Comparison of ENCODE assay signal across 7 mouse cellular contexts in the genomic region with DNA sequence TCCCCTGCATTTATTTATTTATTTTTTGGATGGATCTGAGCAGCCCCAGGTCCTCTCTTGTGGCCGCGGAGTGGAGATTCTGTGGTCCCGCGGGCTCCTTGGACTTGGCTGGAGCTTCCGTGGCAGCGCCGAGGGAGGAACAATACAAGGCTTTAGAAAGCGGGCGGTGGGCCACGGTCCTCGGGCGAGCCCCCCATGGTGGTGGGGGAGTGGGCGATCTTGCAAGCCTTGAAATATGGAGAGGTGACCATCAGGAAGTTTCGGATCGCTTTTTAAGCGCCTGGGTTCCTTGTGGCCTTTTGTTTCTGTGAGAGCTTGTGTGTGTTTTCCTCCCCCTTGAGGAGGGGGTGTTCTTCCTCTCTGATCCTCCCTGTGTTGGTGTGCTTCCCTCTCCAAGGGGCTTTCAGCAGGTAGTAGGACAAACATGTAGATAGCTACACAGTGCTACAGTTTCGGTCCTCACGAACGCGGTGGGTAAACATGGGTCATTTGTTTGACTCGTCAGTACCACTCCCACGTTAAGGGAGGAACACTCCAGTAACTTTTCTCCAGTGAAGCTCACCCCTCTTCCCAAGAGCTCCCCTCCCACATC. TPM values are rescaled to one million over a fixed set of nuclear protein-coding genes. Genes with fewer than 3 reads are reported as not detected.
DNase-seq lines count a peak whose midpoint lies in the region; ATAC-seq lines count a peak whose summit lies in the region.

No protein-coding gene starts in this region.

- H3K27me3 ChIP-seq in midbrain, embryonic 12.5 days: no peaks in the 10 kb centered on the region

- peak; percentile 13 for DNase-seq in T-cell, adult 2 months (ENCODE audit: low spot score)
- DNase-seq in cerebellum, adult 9-11 months: peak; percentile 66
- peak; percentile 9 to 16 for DNase-seq in frontal cortex, postnatal 25 days (ENCODE audit: low spot score in 2 of 2)
- peak; percentile 60 for DNase-seq in induced T-regulatory cell, adult 2 months (ENCODE audit: low read depth)
- DNase-seq in left cerebral cortex, postnatal 36 days (ENCODE audit: low spot score in 2 of 2): peak; percentile 37 to 43
- DNase-seq in spleen, postnatal 10 days (ENCODE audit: low spot score in 2 of 2): peak; percentile 57 to 62

- peak; percentile 5; the same call in 1 of the 2 replicates for ATAC-seq in midbrain, embryonic 12.5 days (ENCODE audit: low FRiP score, low read depth)

- peak overlapping the region; percentile 98 for H3K27ac ChIP-seq in midbrain, embryonic 12.5 days (replicated peaks)

- H3K4me3 ChIP-seq in midbrain, embryonic 12.5 days: peak overlapping the region; percentile 93

- peak overlapping the region; percentile 82 for H3K4me2 ChIP-seq in midbrain, embryonic 12.5 days (replicated peaks)

- H3K9me3 ChIP-seq in midbrain, embryonic 12.5 days: no peaks in the 10 kb centered on the region

- intact Hi-C loops in left cerebral cortex, postnatal 36 days (cut with DNase I): no loop called here

- peaks cover 30% of the 10 kb centered on the region for H3K4me1 ChIP-seq in midbrain, embryonic 12.5 days

- under 1% methylated on average over 22 of the region's 22 CpGs for WGBS in midbrain, embryonic 12.5 days

- H3K9ac ChIP-seq in midbrain, embryonic 12.5 days (replicated peaks): peak overlapping the region; percentile 96

- peaks cover 1% of the 10 kb centered on the region; the same call in 1 of the 2 replicates for H3K36me3 ChIP-seq in midbrain, embryonic 12.5 days

RNA-seq across cellular contexts. Expression of a gene that starts 0.8 kb away (rescaled TPM):
- 100 to 1,000 TPM; 100 to 125 TPM for total RNA-seq in left cerebral cortex, postnatal 36 days (2021)
- polyA plus RNA-seq in midbrain, embryonic 12.5 days (2016; fragmentation: Nextera tagmentation; extraction: Ambion mirVana): 132 and 133 TPM in 2 replicates

Comparison
In these comparisons a context has a peak if more than half of its experiments do, and no peak if none do; other contexts are left out.
1. Peak in every context shown above with its lines: DNase-seq, ATAC-seq, H3K4me3 ChIP-seq and H3K27ac ChIP-seq.
2. DNase-seq: peak in every context shown above with its lines; median percentile 66 in cerebellum, adult 9-11 months; 60 in induced T-regulatory cell, adult 2 months; 60 in spleen, postnatal 10 days; 40 in left cerebral cortex, postnatal 36 days; 13 in T-cell, adult 2 months; 12 in frontal cortex, postnatal 25 days.